Mouse (Mus musculus): ENCODE measurements around the gene 1700020L24Rik. TPM values are rescaled to one million over a fixed set of nuclear protein-coding genes. Genes with fewer than 3 reads are reported as not detected.

The 1700020L24Rik gene
- total RNA-seq, 2 experiments from 2014 or later: 21.4 to 55.4 TPM

GRCm38 (mm10) chr11:83468765-83469164 lies 31.3 kb downstream of the 1700020L24Rik start:
- ATAC-seq (ENCODE audit: poor library complexity, severe bottlenecking): no peak

- ATAC-seq (ENCODE audit: poor library complexity, severe bottlenecking): no peak
Measured at GRCm38 (mm10) chr11:83471766-83472165, 34.3 kb downstream of the 1700020L24Rik start.

GRCm38 (mm10) chr11:83472324-83473234 lies 35.1 kb downstream of the 1700020L24Rik start, which contains the start of gene Taf15:
TSS of gene Taf15 (plus strand) at chr11:83473086.
- peak; percentile 98 for ATAC-seq (ENCODE audit: poor library complexity, severe bottlenecking)

- peak; percentile 19; the same call in 1 of the 2 replicates for ATAC-seq (ENCODE audit: poor library complexity, severe bottlenecking)
Measured at GRCm38 (mm10) chr11:83473235-83474016, 35.9 kb downstream of the 1700020L24Rik start.

Other genes with a start within 250 kb of the 1700020L24Rik start
- gene Slfn3, start 246.3 kb upstream of the 1700020L24Rik start, total RNA-seq (2015): 29.0 and 29.7 TPM in 2 replicates
- gene Slfn3, start 246.3 kb upstream of the 1700020L24Rik start, total RNA-seq (2017): 43.8 and 49.6 TPM in 2 replicates
- gene Slfn14, start 151.0 kb upstream of the 1700020L24Rik start, total RNA-seq (2015): not detected in 2 replicates
- 0.16 TPM in 1 of 2 replicates, not detected in the other for gene Slfn14, start 151.0 kb upstream of the 1700020L24Rik start, total RNA-seq (2017)
- 53.7 and 58.1 TPM in 2 replicates for gene Ap2b1, start 138.7 kb upstream of the 1700020L24Rik start, total RNA-seq (2015)
- gene Ap2b1, start 138.7 kb upstream of the 1700020L24Rik start, total RNA-seq (2017): 52.4 and 59.6 TPM in 2 replicates
- 6.2 and 7.1 TPM in 2 replicates for gene Pex12, start 135.1 kb upstream of the 1700020L24Rik start, total RNA-seq (2015)
- gene Pex12, start 135.1 kb upstream of the 1700020L24Rik start, total RNA-seq (2017): 4.3 and 8.0 TPM in 2 replicates
- gene Rasl10b, start 28.5 kb upstream of the 1700020L24Rik start, total RNA-seq (2015): not detected in 2 replicates
- not detected in 2 replicates for gene Rasl10b, start 28.5 kb upstream of the 1700020L24Rik start, total RNA-seq (2017)
- not detected in 2 replicates for gene Gas2l2, start 8.2 kb upstream of the 1700020L24Rik start, total RNA-seq (2015)
- not detected in 2 replicates for gene Gas2l2, start 8.2 kb upstream of the 1700020L24Rik start, total RNA-seq (2017)
- gene Mmp28, start 25.4 kb downstream of the 1700020L24Rik start, total RNA-seq (2015): 6.2 and 8.9 TPM in 2 replicates
- 3.0 and 4.1 TPM in 2 replicates for gene Mmp28, start 25.4 kb downstream of the 1700020L24Rik start, total RNA-seq (2017)
- 44.8 and 54.0 TPM in 2 replicates for gene Taf15, start 35.4 kb downstream of the 1700020L24Rik start, total RNA-seq (2015)
- 37.4 and 39.2 TPM in 2 replicates for gene Taf15, start 35.4 kb downstream of the 1700020L24Rik start, total RNA-seq (2017)
- not detected in 2 replicates for gene Heatr9, start 84.5 kb downstream of the 1700020L24Rik start, total RNA-seq (2015)
- gene Heatr9, start 84.5 kb downstream of the 1700020L24Rik start, total RNA-seq (2017): not detected in 2 replicates
- gene Ccl5, start 92.8 kb downstream of the 1700020L24Rik start, total RNA-seq (2015): 32.1 and 70.7 TPM in 2 replicates
- gene Ccl5, start 92.8 kb downstream of the 1700020L24Rik start, total RNA-seq (2017): 7.2 and 11.1 TPM in 2 replicates
- 447 and 459 TPM in 2 replicates for gene Ccl9, start 141.0 kb downstream of the 1700020L24Rik start, total RNA-seq (2015)
- gene Ccl9, start 141.0 kb downstream of the 1700020L24Rik start, total RNA-seq (2017): 282 and 303 TPM in 2 replicates
- 916 and 950 TPM in 2 replicates for gene Ccl6, start 155.4 kb downstream of the 1700020L24Rik start, total RNA-seq (2015)
- gene Ccl6, start 155.4 kb downstream of the 1700020L24Rik start, total RNA-seq (2017): 592 and 639 TPM in 2 replicates
- 1.0 TPM in 1 of 2 replicates, not detected in the other for gene Rpl9-ps1, start 207.9 kb downstream of the 1700020L24Rik start, total RNA-seq (2015)
- not detected in 2 replicates for gene Rpl9-ps1, start 207.9 kb downstream of the 1700020L24Rik start, total RNA-seq (2017)
- 299 and 403 TPM in 2 replicates for gene Ccl3, start 211.7 kb downstream of the 1700020L24Rik start, total RNA-seq (2015)
- 184 and 222 TPM in 2 replicates for gene Ccl3, start 211.7 kb downstream of the 1700020L24Rik start, total RNA-seq (2017)
- 36.0 and 59.5 TPM in 2 replicates for gene Ccl4, start 224.9 kb downstream of the 1700020L24Rik start, total RNA-seq (2015)
- 36.2 and 51.5 TPM in 2 replicates for gene Ccl4, start 224.9 kb downstream of the 1700020L24Rik start, total RNA-seq (2017)

Data from megakaryocyte, adult 5-6 weeks (primary cell).